Mouse (Mus musculus): ENCODE data around the gene 2310022B05Rik. TPM values are rescaled to one million over a fixed set of nuclear protein-coding genes. Genes with fewer than 3 reads are reported as not detected.

The 2310022B05Rik gene
- polyA plus RNA-seq, 1 experiment: 42.1 TPM

- DNase-seq (ENCODE audit: low spot score): peak; percentile 60
Observed at GRCm38 (mm10) chr8:124658415-124658814, 4.8 kb downstream of the 2310022B05Rik start.

GRCm38 (mm10) chr8:124657961-124658360 is 5.2 kb downstream of the 2310022B05Rik start:
- DNase-seq (ENCODE audit: low spot score): no peak

- no peak for DNase-seq (ENCODE audit: low spot score)
Observed at GRCm38 (mm10) chr8:124653568-124654475, 9.3 kb downstream of the 2310022B05Rik start.

DNA sequence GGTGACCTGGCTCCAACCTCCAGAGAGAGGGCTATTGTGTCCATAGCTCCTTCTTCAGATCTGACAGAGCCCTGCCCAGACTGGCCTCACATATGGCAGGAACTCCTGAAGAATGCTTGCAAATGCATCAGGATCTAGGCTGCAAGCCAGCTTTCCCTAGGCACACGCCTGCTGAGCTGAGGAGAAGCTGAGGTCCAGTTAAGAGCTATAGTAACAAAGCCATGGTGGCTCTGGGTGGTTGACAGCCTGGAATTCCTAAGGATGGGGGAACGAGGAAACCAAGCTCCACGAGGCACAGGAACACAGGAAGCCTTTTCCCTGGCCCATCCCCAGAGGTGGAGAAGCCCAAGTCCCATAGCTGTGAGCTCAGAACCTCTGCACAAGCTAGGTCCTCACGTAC is 10.6 kb downstream of the 2310022B05Rik start:
- DNase-seq (ENCODE audit: low spot score): no peak

- no peak for DNase-seq (ENCODE audit: low spot score)
Observed at GRCm38 (mm10) chr8:124651776-124652175, 11.4 kb downstream of the 2310022B05Rik start.

DNA sequence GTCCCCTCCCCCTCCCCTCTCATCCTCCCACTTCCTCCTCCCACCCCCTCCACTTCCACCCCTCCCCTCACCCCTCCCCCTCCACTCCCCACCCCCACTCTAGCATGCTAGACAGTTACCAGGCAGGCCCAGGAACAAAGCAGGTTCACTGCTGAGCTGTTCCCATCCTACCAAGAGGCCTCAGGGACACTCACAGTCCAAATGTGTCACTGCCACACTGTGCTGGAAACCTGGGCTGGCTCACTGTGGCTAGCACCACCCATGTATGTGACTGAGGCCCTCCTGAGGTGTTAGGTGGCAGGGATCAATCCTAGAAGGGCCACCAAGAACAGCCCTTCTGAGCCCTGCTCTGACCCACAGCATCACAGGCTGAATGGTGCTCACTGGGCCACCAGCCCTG is 14.9 kb downstream of the 2310022B05Rik start:
- no peak for DNase-seq (ENCODE audit: low spot score)

DNA sequence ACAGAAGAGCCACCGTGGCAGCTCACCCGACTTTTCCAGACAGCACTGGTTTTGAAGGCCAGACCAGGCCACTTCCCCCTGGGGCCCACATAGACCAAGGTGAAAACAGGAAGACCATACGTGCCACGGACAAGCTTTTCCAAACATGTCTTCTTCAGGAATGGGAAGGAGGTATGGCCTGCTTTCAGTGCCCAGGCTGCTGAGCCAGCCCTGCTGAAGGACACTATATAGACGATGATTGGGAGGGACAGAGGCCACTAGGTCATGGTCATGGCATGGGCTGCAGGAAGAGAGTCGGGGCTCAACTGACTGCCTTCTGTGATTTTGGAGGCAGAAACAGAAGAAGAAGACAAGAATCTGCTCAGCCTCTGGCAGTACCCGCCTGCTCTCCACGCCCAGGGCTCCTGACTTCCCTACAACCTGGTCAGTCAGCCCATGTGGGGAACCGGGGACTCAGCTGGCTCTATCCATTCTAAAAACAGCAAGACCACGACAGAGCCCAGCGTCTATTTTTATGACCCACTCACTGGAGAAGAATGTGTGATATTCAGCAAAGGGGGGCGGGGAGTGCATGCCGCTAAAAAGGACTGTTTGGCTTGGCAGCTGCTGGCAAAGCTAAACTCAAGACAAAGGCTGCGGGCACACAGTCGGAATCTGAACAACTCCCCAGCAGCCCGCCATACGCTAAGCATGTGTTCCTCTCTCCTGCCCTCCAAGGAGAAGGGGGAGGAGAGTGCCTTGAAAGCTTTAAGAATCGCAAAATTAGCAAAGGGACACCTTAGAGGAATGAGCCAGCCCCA is 19.4 kb downstream of the 2310022B05Rik start:
- DNase-seq (ENCODE audit: low spot score): no peak

GRCm38 (mm10) chr8:124641599-124641998 is 21.6 kb downstream of the 2310022B05Rik start:
- no peak for DNase-seq (ENCODE audit: low spot score)

- DNase-seq (ENCODE audit: low spot score): no peak
Observed at GRCm38 (mm10) chr8:124635247-124635502, 28.0 kb downstream of the 2310022B05Rik start.

- DNase-seq (ENCODE audit: low spot score): no peak
Observed at GRCm38 (mm10) chr8:124634411-124635246, 28.5 kb downstream of the 2310022B05Rik start.

DNA sequence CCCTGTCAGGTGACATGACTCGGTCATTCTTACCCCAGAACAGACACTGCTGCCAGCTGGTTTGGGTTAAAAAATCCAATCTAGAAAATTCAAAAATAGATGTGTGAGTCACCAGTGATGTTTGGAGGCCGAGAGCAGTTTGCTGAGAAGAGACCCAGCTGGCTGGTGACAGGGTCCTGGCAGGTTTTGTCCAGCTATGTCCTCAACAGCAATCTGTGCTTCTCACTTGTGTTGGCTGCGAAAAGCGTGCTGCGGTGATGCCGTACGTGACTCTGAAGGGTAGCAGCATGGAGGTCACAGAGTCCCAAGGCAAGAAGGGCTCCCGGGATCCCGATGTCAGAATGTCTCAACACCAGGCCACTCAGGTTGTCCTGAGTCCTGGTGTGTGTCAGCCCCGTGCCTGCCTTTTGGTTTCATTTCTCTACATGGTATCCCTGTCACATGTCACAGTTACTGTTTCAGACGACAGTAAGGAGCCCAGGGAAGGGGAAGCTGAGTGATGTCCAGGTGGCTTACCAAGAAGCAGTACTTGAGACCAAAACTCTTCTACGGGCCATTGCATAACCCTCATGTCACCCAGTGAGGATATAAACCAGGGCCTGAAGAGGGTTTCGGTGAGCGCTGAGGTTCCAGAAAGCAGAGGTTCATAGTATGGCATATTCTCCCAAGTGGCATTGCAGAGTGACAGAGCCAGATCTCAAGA is 30.0 kb downstream of the 2310022B05Rik start:
- DNase-seq (ENCODE audit: low spot score): no peak

DNA sequence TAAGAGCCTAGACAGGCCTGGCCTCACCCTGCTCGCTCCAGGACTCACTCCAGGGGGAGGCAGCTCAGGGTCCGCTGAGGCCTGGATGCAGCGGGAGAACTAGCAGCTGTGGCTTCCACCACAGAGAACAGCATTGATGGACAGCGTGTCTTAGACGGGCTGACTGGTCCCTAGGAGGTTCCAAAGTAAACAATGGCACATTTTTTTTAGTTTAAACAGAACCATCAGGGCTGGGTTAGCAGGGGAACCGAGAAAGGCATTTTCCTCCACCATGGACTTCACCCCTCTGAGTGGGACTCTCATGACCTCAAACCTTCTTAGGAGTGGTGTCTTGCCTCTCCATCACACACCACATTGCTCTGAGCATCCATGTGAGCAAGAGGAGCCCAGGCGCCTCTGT is 31.2 kb downstream of the 2310022B05Rik start:
- DNase-seq (ENCODE audit: low spot score): no peak

DNA sequence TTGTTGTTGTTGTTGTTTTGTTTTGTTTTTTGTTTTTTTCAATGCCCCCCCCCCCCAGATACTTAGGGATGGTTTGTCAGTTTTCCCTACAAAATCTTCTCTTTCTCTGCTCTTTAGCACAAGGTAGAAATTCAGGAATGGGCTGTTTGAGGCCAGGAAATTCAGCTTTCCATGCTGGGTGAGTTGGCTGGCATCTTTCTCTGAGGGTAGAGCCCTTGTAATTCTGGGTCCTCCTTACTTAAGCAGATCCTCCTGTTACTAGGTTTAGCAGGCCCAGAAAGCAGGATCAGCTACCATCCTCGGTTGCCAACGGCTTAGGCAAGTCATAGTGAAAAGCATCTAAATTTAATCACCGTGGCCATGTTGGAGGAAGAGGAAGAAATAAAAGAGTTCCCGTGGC is 32.3 kb downstream of the 2310022B05Rik start:
- no peak for DNase-seq (ENCODE audit: low spot score)

- DNase-seq (ENCODE audit: low spot score): no peak
Observed at GRCm38 (mm10) chr8:124630489-124630888, 32.7 kb downstream of the 2310022B05Rik start.

DNA sequence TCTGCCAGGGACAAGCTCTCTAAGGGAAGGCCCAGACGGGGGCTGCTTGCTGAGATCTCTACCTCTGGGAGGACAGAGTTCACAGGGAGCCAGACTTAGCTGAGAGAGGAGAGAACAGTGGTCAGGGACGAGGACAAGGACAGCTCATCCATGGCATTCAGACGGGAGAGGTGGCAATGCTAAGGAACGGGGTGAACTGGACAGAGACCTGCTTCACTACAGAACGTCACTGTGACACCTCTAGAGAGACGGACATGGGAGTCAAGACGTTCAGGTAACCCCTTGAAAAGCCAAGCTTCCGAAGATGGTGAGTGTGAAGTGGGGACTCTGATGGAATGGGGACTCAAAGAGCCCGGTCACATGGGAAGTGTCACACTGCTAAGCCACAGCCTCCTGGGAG is 36.9 kb downstream of the 2310022B05Rik start:
- no peak for DNase-seq (ENCODE audit: low spot score)

DNA sequence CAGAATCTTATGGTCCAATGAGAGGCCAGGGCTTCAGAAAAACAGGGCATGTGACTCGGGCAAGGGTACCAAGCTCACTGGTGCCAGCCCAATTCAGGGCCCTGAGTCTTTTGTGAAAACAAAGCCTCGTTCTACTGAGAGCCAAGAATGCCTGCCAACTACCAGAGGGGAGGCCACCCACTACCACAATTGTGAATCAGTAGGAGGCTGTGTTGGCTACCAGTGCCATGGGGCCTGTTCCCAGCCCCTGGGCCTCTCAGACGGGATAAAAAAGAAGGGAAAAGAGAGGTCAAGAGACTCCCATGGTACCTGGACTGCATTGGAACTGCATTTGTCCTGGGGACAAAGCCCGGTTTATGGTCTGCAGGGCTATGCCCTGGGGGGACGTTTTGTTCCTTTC is 41.9 kb downstream of the 2310022B05Rik start:
- no peak for DNase-seq (ENCODE audit: low spot score)

DNA sequence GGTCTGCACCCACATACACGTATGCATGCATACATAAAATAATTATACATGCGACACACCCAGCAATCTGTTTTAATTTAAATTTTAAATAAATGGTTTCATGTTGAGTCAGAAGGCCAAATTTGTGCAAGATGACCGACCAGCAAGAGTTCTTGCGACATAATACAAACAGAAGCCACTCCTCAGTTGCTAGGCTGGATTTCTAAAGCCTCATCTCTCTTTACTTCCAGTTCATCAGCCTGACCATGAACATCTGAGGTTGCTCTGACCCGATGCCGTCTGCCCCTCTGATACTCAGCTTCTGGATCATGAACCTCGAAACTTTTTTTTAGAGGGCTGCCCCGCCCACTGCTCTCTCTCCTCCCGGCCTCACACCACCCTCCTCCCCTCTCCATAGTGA is 44.9 kb downstream of the 2310022B05Rik start:
- DNase-seq (ENCODE audit: low spot score): no peak

GRCm38 (mm10) chr8:124617266-124617869 is 45.8 kb downstream of the 2310022B05Rik start:
- DNase-seq (ENCODE audit: low spot score): peak; percentile 45

GRCm38 (mm10) chr8:124614325-124614724 is 48.8 kb downstream of the 2310022B05Rik start:
- DNase-seq (ENCODE audit: low spot score): no peak

DNA sequence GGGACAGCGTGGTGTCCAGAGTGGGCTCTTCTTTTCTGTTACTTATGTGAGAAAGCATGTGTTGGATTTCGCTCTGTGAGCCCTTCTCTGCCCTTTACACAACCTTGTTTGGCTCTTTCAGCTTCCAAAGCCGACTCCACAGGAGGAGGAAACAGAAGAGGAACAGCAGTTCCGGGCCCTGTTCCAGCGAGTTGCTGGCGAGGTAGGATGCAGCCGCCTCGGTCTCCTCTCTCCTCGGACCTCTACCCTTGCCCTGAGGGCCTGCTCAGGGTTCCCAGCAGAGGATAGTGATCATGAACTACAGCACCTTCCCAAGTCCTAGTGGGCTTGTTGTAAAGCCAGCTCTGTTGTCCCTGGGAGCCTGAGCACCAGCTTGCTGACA is 54.2 kb downstream of the 2310022B05Rik start:
- no peak for DNase-seq (ENCODE audit: low spot score)

Measured in urinary bladder, adult 2 months (tissue).